Mouse (Mus musculus): ENCODE measurements around the gene Atp2b1. TPM values are rescaled to one million over a fixed set of nuclear protein-coding genes. Genes with fewer than 3 reads are reported as not detected.

The Atp2b1 gene
- total and polyA plus RNA-seq, 3 experiments = 23.5 to 26.6 TPM; not detected in 1

GRCm38 (mm10) chr10:99050093-99050492 lies 135.9 kb downstream of the Atp2b1 start:
- no peak for DNase-seq (ENCODE audit: low read depth, low spot score)
- TF ChIP-seq ZNF384 (IDR thresholded peaks at IDR 0.05; ENCODE audit: low read depth, low read length) = no peak
- no peak for TF ChIP-seq JUND (IDR thresholded peaks at IDR 0.05; ENCODE audit: low read depth, low read length)
- no peak for TF ChIP-seq POLR2AphosphoS5 (IDR thresholded peaks at IDR 0.05; ENCODE audit: borderline replicate concordance, low read depth, low read length)
- TF ChIP-seq RCOR1 (IDR thresholded peaks at IDR 0.05; ENCODE audit: low read depth, low read length) = no peak
- no peak for TF ChIP-seq EP300 (IDR thresholded peaks at IDR 0.05; ENCODE audit: low read depth in 1 of 2, low read length in 2 of 2)
- no peak for TF ChIP-seq USF2 (IDR thresholded peaks at IDR 0.05; ENCODE audit: borderline replicate concordance in 1 of 2, insufficient read depth in 1 of 2, low read depth in 1 of 2, low read length in 2 of 2)
- TF ChIP-seq TAL1 (IDR thresholded peaks at IDR 0.05; ENCODE audit: low read length) = no peak
- no peak for TF ChIP-seq UBTF (IDR thresholded peaks at IDR 0.05; ENCODE audit: borderline replicate concordance, insufficient read depth, low read depth, low read length)
- TF ChIP-seq RAD21 (IDR thresholded peaks at IDR 0.05; ENCODE audit: low read depth, low read length) = no peak
- no peak for TF ChIP-seq MYB (IDR thresholded peaks at IDR 0.05; ENCODE audit: low read depth, low read length)
- TF ChIP-seq CHD2 (IDR thresholded peaks at IDR 0.05; ENCODE audit: low read length) = no peak
- TF ChIP-seq CTCF (IDR thresholded peaks at IDR 0.05 in 2 of 3, conservative IDR thresholded peaks at IDR 0.05 in 1 of 3; ENCODE audit: control insufficient read depth in 1 of 3, insufficient read depth in 1 of 3, low read depth in 2 of 3, low read length in 3 of 3, poor library complexity in 1 of 3, severe bottlenecking in 1 of 3) = no peak
- TF ChIP-seq ETS1 (IDR thresholded peaks at IDR 0.05; ENCODE audit: low read depth, low read length) = no peak
- TF ChIP-seq ZMIZ1 (IDR thresholded peaks at IDR 0.05; ENCODE audit: low read depth, low read length) = no peak
- no peak for TF ChIP-seq ELF1 (IDR thresholded peaks at IDR 0.05; ENCODE audit: low read depth, low read length)
- no peak for TF ChIP-seq MYC (IDR thresholded peaks at IDR 0.05; ENCODE audit: low read depth, low read length)
- TF ChIP-seq MAFK (IDR thresholded peaks at IDR 0.05; ENCODE audit: borderline replicate concordance, low read depth, low read length) = no peak
- TF ChIP-seq MEF2A (IDR thresholded peaks at IDR 0.05; ENCODE audit: extremely low read depth, insufficient replicate concordance, low read depth, low read length, poor library complexity, severe bottlenecking) = no peak
- Histone ChIP-seq H3K36me3 (ENCODE audit: control insufficient read depth in 1 of 2, insufficient read depth in 2 of 2, low read length in 2 of 2) (no peaks in the 10 kb centered on the region; a peak in 1 of 4 replicates), H3K27me3 (ENCODE audit: control insufficient read depth in 1 of 2, insufficient read depth in 2 of 2, low read length in 2 of 2) (no peaks in the 10 kb centered on the region), H3K27ac (ENCODE audit: control insufficient read depth, low read depth, low read length) (no peak overlapping the region), H3K9ac (ENCODE audit: control insufficient read depth, low read depth, low read length, poor library complexity, severe bottlenecking) (no peak overlapping the region), H3K4me3 (ENCODE audit: control insufficient read depth in 1 of 2, insufficient read depth in 1 of 2, low read depth in 2 of 2, low read length in 2 of 2) (no peak overlapping the region), H3K9me3 (replicated peaks; ENCODE audit: insufficient read depth, low read length) (no peaks in the 10 kb centered on the region), H3K79me2 (ENCODE audit: control insufficient read depth, insufficient read depth, low read length, poor library complexity) (no peaks in the 10 kb centered on the region), H3K4me1 (ENCODE audit: control insufficient read depth in 1 of 2, insufficient read depth in 2 of 2, low read length in 2 of 2) (no peaks in the 10 kb centered on the region)

GRCm38 (mm10) chr10:99053111-99053510 lies 138.9 kb downstream of the Atp2b1 start:
- Histone ChIP-seq H3K27me3 (ENCODE audit: control insufficient read depth in 1 of 2, insufficient read depth in 2 of 2, low read length in 2 of 2) (no peaks in the 10 kb centered on the region), H3K9me3 (replicated peaks; ENCODE audit: insufficient read depth, low read length) (no peaks in the 10 kb centered on the region), H3K79me2 (ENCODE audit: control insufficient read depth, insufficient read depth, low read length, poor library complexity) (no peaks in the 10 kb centered on the region), H3K4me3 (ENCODE audit: control insufficient read depth in 1 of 2, insufficient read depth in 1 of 2, low read depth in 2 of 2, low read length in 2 of 2) (no peak overlapping the region), H3K36me3 (ENCODE audit: control insufficient read depth in 1 of 2, insufficient read depth in 2 of 2, low read length in 2 of 2) (no peaks in the 10 kb centered on the region; a peak in 1 of 4 replicates), H3K4me1 (ENCODE audit: control insufficient read depth in 1 of 2, insufficient read depth in 2 of 2, low read length in 2 of 2) (no peaks in the 10 kb centered on the region), H3K9ac (ENCODE audit: control insufficient read depth, low read depth, low read length, poor library complexity, severe bottlenecking) (no peak overlapping the region), H3K27ac (ENCODE audit: control insufficient read depth, low read depth, low read length) (no peak overlapping the region)
- TF ChIP-seq HCFC1 (IDR thresholded peaks at IDR 0.05; ENCODE audit: low read depth, low read length) (no peak), RCOR1 (IDR thresholded peaks at IDR 0.05; ENCODE audit: low read depth, low read length) (no peak), MEF2A (IDR thresholded peaks at IDR 0.05; ENCODE audit: extremely low read depth, insufficient replicate concordance, low read depth, low read length, poor library complexity, severe bottlenecking) (no peak), ELF1 (IDR thresholded peaks at IDR 0.05; ENCODE audit: low read depth, low read length) (no peak), CHD2 (IDR thresholded peaks at IDR 0.05; ENCODE audit: low read length) (no peak), JUND (IDR thresholded peaks at IDR 0.05; ENCODE audit: low read depth, low read length) (no peak), ZMIZ1 (IDR thresholded peaks at IDR 0.05; ENCODE audit: low read depth, low read length) (no peak), MAZ (IDR thresholded peaks at IDR 0.05; ENCODE audit: low read depth, low read length) (no peak), ZC3H11A (IDR thresholded peaks at IDR 0.05; ENCODE audit: low read depth, low read length) (no peak), POLR2AphosphoS2 (IDR thresholded peaks at IDR 0.05; ENCODE audit: low read length) (no peak), BHLHE40 (IDR thresholded peaks at IDR 0.05; ENCODE audit: borderline replicate concordance, low read depth, low read length) (no peak), GATA1 (IDR thresholded peaks at IDR 0.05; ENCODE audit: low read depth, low read length) (no peak), USF1 (IDR thresholded peaks at IDR 0.05; ENCODE audit: low read depth, low read length) (no peak), SMC3 (IDR thresholded peaks at IDR 0.05; ENCODE audit: low read depth, low read length) (no peak), POLR2AphosphoS5 (IDR thresholded peaks at IDR 0.05; ENCODE audit: borderline replicate concordance, low read depth, low read length) (no peak), USF2 (IDR thresholded peaks at IDR 0.05; ENCODE audit: borderline replicate concordance in 1 of 2, insufficient read depth in 1 of 2, low read depth in 1 of 2, low read length in 2 of 2) (no peak), MYC (IDR thresholded peaks at IDR 0.05; ENCODE audit: low read depth, low read length) (no peak), ETS1 (IDR thresholded peaks at IDR 0.05; ENCODE audit: low read depth, low read length) (no peak)
- DNase-seq (ENCODE audit: low read depth, low spot score) = no peak
